In the genomic region with DNA sequence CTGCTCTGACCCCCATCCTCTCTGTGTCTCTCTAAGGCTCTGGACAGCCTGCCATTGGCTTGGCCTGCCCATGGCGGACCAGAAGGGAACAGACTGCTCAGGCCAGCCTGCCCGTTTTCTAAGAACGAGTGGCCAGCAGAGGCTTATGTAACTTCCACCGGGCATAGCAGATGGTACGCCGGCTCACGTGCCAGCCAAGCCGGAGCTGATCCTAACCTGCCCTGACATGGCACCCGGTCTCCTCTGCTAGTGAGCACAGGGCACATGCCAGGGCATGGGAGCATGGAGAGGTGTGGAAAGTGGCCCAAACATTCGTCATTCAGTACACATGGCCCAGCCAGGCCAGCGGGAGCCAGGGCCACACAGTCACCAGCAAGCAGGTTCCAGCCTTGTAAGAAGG, we compare ENCODE assay signal across 9 mouse cellular contexts. TPM values are rescaled to one million over a fixed set of nuclear protein-coding genes. Genes with fewer than 3 reads are reported as not detected.
A peak's percentile ranks its signal among the peaks of the same experiment; 100 is the strongest.
DNase-seq lines count a peak whose midpoint lies in the region; ATAC-seq and TF ChIP-seq lines count a peak whose summit lies in the region.
"Had no signal": no experiment of that assay in that cellular context is flagged by ENCODE, and none has a peak within 500 bp of the region (broad histone marks: within the 10 kb centered on the region; RNA-seq: fewer than 3 reads in every experiment).

No protein-coding gene starts in this region.

- TF ChIP-seq POLR2A in thymus, adult 2 months (IDR thresholded peaks at IDR 0.05; ENCODE audit: control insufficient read depth, extremely low read depth, insufficient read depth, low read length, poor library complexity) = no peak

- H3K4me3 ChIP-seq in forebrain, embryonic 10.5 days = no peak overlapping the region
- no peak overlapping the region for H3K4me3 ChIP-seq in forebrain, embryonic 14.5 days (ENCODE audit: low read depth, low read length)
- H3K4me3 ChIP-seq in thymus, adult 2 months (ENCODE audit: control insufficient read depth, insufficient read depth, low read length) = no peak overlapping the region

- WGBS in forebrain, embryonic 10.5 days = 88% methylated on average over 11 of the region's 11 CpGs
- 85% methylated on average over 11 of the region's 11 CpGs for WGBS in forebrain, embryonic 14.5 days
- 93% methylated on average over 11 of the region's 11 CpGs for WGBS in thymus, adult 2 months

- H3K9ac ChIP-seq in forebrain, embryonic 14.5 days (ENCODE audit: low read length) = no peak overlapping the region
- H3K9ac ChIP-seq: liver, embryonic 14.5 days had no signal

- ATAC-seq in forebrain, embryonic 14.5 days = no peak

- H3K4me2 ChIP-seq in forebrain, embryonic 14.5 days (ENCODE audit: low read length) = no peak overlapping the region

- H3K36me3 ChIP-seq in forebrain, embryonic 10.5 days (replicated peaks) = no peaks in the 10 kb centered on the region
- H3K36me3 ChIP-seq in forebrain, embryonic 14.5 days (ENCODE audit: control insufficient read depth, insufficient read depth, low read length) = no peaks in the 10 kb centered on the region
- no peaks in the 10 kb centered on the region for H3K36me3 ChIP-seq in thymus, adult 2 months (ENCODE audit: control insufficient read depth, insufficient read depth, low read length)

- DNase-seq in forebrain, embryonic 10.5 days (ENCODE audit: extremely low spot score, low spot score) = no peak
- no peak for DNase-seq in forebrain, embryonic 14.5 days (ENCODE audit: low spot score)
- peak; percentile 97 for DNase-seq in left cerebral cortex, postnatal 4 days
- DNase-seq in left cerebral cortex, postnatal 10 days (ENCODE audit: extremely low spot score in 1 of 2, low spot score in 2 of 2) = no peak
- DNase-seq in cerebellum, postnatal 14 days = peak; percentile 99
- peak; percentile 40 for DNase-seq in heart, postnatal 25 days (ENCODE audit: low spot score)
- DNase-seq in thymus, adult 2 months = no peak
- no peak for DNase-seq in adrenal gland, postnatal 36 days

- no peaks in the 10 kb centered on the region for H3K9me3 ChIP-seq in forebrain, embryonic 10.5 days
- no peaks in the 10 kb centered on the region for H3K9me3 ChIP-seq in forebrain, embryonic 14.5 days (replicated peaks; ENCODE audit: control insufficient read depth, low read length)

- no peak for TF ChIP-seq CTCF in thymus, adult 2 months (IDR thresholded peaks at IDR 0.05; ENCODE audit: borderline replicate concordance, control insufficient read depth, extremely low read depth, insufficient read depth, low read length, poor library complexity)

- H3K27me3 ChIP-seq in forebrain, embryonic 10.5 days (ENCODE audit: poor library complexity, severe bottlenecking) = peaks cover 51% of the 10 kb centered on the region
- no peaks in the 10 kb centered on the region for H3K27me3 ChIP-seq in forebrain, embryonic 14.5 days (replicated peaks; ENCODE audit: control insufficient read depth, insufficient read depth, low read length)
- H3K27me3 ChIP-seq in thymus, adult 2 months (ENCODE audit: control insufficient read depth, insufficient read depth, low read length) = no peaks in the 10 kb centered on the region; the same call in 1 of the 2 replicates

- peak overlapping the region; percentile 48; the same call in 1 of the 2 replicates for H3K27ac ChIP-seq in forebrain, embryonic 10.5 days
- no peak overlapping the region for H3K27ac ChIP-seq in forebrain, embryonic 14.5 days (ENCODE audit: low read depth, low read length)
- no peak overlapping the region for H3K27ac ChIP-seq in thymus, adult 2 months (ENCODE audit: control insufficient read depth, insufficient read depth, low read length)
- H3K27ac ChIP-seq: liver, embryonic 14.5 days had no signal

- intact Hi-C loops in left cerebral cortex, postnatal 4 days (cut with DNase I) = no loop called here
- intact Hi-C loops in left cerebral cortex, postnatal 10 days (cut with DNase I) = no loop called here
- intact Hi-C loops in heart, postnatal 25 days (cut with DNase I) = no loop called here

- peaks cover 84% of the 10 kb centered on the region for H3K4me1 ChIP-seq in forebrain, embryonic 10.5 days
- peaks cover 15% of the 10 kb centered on the region for H3K4me1 ChIP-seq in forebrain, embryonic 14.5 days (ENCODE audit: control insufficient read depth, insufficient read depth, low read length)
- peaks cover 9% of the 10 kb centered on the region; the same call in 1 of the 2 replicates for H3K4me1 ChIP-seq in thymus, adult 2 months (replicated peaks; ENCODE audit: control insufficient read depth, insufficient read depth, low read length)

RNA-seq across cellular contexts. Expression of gene Unc5b, which starts 10.8 kb away (rescaled TPM):
- polyA plus RNA-seq in forebrain, embryonic 10.5 days (2016; fragmentation: Nextera tagmentation; extraction: Ambion mirVana) = 3.2 and 3.4 TPM in 2 replicates
- 2.1 and 2.3 TPM in 2 replicates for polyA plus RNA-seq in forebrain, embryonic 14.5 days (2014; fragmentation: Nextera tagmentation; extraction: Ambion mirVana)
- 1 to 10 TPM; 7.2 to 9.1 TPM for total RNA-seq in left cerebral cortex, postnatal 4 days (2021)
- 1 to 10 TPM; 7.6 to 8.3 TPM for total RNA-seq in left cerebral cortex, postnatal 10 days (2021)
- total RNA-seq in heart, postnatal 25 days (2021) = 10 to 100 TPM; 15.2 to 18.4 TPM
- 3.6 and 4.0 TPM in 2 replicates for polyA plus RNA-seq in thymus, adult 2 months (2012; rRNA removed)
- 1 to 10 TPM; 5.9 to 8.3 TPM for total RNA-seq in adrenal gland, postnatal 36 days (2021)

Comparison
In these comparisons a context has a peak if more than half of its experiments do, and no peak if none do; other contexts are left out.
1. DNase-seq: peak in left cerebral cortex, postnatal 4 days (single experiment), cerebellum, postnatal 14 days (2 of 2) and heart, postnatal 25 days (single experiment); none in forebrain, embryonic 10.5 days (single experiment), forebrain, embryonic 14.5 days (single experiment), left cerebral cortex, postnatal 10 days (0 of 2), thymus, adult 2 months (single experiment) and adrenal gland, postnatal 36 days (0 of 2).